Mouse (Mus musculus) ES-Bruce4 (cell line): Measurements from ENCODE around the gene Med24.

Experiments used
- CTCF ChIP-seq: IDR thresholded peaks from one replicate; pipeline ENCODE4 v1.8.1; 2011; ENCODE audit warnings: low read depth, low read length
- EP300 ChIP-seq: IDR thresholded peaks from 2 replicates; pipeline ENCODE4 v1.6.1; 2011; ENCODE audit warnings: low read depth, low read length; ENCODE audit not compliant: insufficient read depth
- POLR2A ChIP-seq: IDR thresholded peaks from one replicate; pipeline ENCODE4 v1.8.1; 2011; ENCODE audit warnings: low read length; ENCODE audit not compliant: insufficient read depth

- TF ChIP-seq CTCF: no peak
- no peak for TF ChIP-seq EP300
- TF ChIP-seq POLR2A: no peak
Observed at GRCm38 (mm10) chr11:98698849-98699640, 30.2 kb downstream of the Med24 start.
